Mouse (Mus musculus) embryonic facial prominence, embryonic 11.5 days (tissue): ENCODE measurements at regions not wholly inside any gene's neighbourhood (a gene's known extent, or its start where the extent isn't known, plus 50 kb on each side); places are given as distances from the start of the nearest gene placed in this dataset.

Experiments
- ATAC-seq: fragments of 200-750 bp; cut with Nextera tagmentation; replicated peaks from 2 replicates; pipeline ENCODE4 v1.8.0; 2017; ENCODE audit warnings: low read depth; ENCODE audit not compliant: insufficient number of reproducible peaks, low FRiP score, low TSS enrichment
- DNase-seq: peaks from one replicate; pipeline ENCODE4 v3.0.0-alpha.2; 2015; ENCODE audit warnings: low spot score
- H3K27ac ChIP-seq: fragments of 300-500 bp; sonication (generic); replicated peaks from 2 replicates; pipeline ENCODE4 v1.5.1; 2014; ENCODE audit warnings: mild to moderate bottlenecking, low read depth, low read length, control low read depth
- H3K27me3 ChIP-seq: fragments of 300-500 bp; sonication (generic); 2 replicates; pipeline ENCODE4 v1.6.1; 2014; ENCODE audit warnings: mild to moderate bottlenecking, low read length, moderate library complexity, mixed read lengths; ENCODE audit not compliant: control insufficient read depth, insufficient read depth
- H3K36me3 ChIP-seq: fragments of 300-500 bp; sonication (generic); replicated peaks from 2 replicates; pipeline ENCODE4 v1.6.1; 2014; ENCODE audit warnings: low read depth, mild to moderate bottlenecking, low read length, moderate library complexity, mixed read lengths; ENCODE audit not compliant: control insufficient read depth, insufficient read depth
- H3K4me1 ChIP-seq: fragments of 300-500 bp; sonication (generic); 2 replicates; pipeline ENCODE4 v1.6.1; 2014; ENCODE audit warnings: low read length, mixed read lengths; ENCODE audit not compliant: control insufficient read depth, insufficient read depth
- H3K4me2 ChIP-seq: fragments of 300-500 bp; sonication (generic); 2 replicates; pipeline ENCODE4 v1.6.1; 2014; ENCODE audit warnings: low read depth, mild to moderate bottlenecking, control low read depth, low read length, moderate library complexity
- H3K4me3 ChIP-seq: fragments of 300-500 bp; sonication (generic); 2 replicates; pipeline ENCODE4 v1.5.1; 2014; ENCODE audit warnings: low read depth, low read length, control low read depth
- H3K9ac ChIP-seq: fragments of 300-500 bp; sonication (generic); replicated peaks from 2 replicates; pipeline ENCODE4 v1.6.1; 2014; ENCODE audit warnings: mild to moderate bottlenecking, control low read depth, low read length
- H3K9me3 ChIP-seq: fragments of 300-500 bp; sonication (generic); replicated peaks from 2 replicates; pipeline ENCODE4 v1.6.1; 2016; ENCODE audit warnings: mild to moderate bottlenecking, low read length, inconsistent platforms, mixed read lengths; ENCODE audit not compliant: control insufficient read depth
- WGBS: fragments of 180-500 bp; shearing (Covaris S2); extraction: QIAGEN DNeasy Blood & Tissue Kit; methylation state at CpG from one replicate; pipeline ENCODE4 v1.1.7; 2014; 5-methylcytosine and 5-hydroxymethylcytosine counted together

DNA sequence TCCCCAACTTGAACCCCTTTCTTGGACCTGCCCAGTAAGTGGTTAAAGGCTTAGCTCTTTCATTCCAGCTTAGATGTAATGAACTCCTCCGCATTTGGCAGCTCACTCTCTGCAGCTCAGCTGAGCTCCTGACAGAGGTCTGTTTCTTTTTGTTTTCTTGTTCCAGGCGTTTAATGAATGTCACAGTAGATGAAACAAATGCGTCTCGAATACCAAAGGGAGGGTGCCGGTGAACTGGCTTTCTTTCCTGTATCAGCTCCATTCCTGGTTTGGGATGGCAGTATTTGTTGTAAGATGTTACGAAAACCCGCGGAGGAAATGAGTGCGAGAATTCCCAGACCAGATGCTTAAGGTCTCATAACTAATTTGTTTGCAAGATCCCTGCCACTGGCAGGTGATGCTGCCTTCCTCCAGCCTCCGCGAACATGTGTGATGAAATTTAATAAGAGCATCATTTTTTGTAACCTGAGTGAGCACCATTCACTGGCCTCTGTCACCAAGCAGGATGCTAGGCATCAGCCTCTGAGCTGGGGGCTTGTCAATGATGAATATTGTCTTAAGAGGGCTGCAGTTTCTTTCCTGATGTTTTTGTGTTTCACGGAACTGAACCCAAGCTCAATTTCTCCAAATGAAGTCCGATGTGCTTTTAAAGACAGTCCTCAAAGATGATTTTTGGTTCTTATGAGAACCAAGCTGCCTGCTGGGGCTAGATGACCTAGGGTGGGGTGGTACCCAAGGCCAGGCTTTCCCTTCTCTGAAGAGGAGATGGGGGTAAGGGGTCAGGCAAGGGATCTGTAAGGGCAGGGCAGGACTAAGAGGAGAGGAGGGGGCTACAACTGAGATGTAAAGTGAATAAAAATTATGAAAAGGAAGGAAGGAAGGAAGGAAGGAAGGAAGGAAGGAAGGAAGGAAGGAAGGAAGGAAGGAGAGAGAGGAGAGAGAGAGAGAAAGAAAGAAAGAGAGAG, 250.1 kb upstream of the Prkcq start:
- DNase-seq (peak; percentile 8), ATAC-seq (no peak)
- H3K4me3 ChIP-seq, result no peak overlapping the region

DNA sequence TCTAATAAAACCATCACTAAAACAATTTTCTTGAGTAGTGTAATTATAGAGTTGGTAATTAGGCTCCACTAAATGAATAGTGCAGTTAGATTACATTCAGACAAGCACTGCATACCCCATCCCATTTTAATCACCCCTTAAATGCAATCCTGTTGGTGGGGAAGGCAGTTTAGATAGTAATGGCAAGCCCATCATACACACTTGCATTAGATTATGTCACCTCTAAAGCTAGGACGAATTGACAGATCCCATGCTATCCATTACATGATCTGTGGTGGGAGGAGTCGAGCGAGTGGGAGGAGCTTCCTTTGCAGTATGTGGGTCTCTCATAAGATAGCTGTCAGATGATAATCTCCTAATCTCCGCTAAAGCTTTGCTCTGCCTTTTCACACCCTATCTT, 247.9 kb upstream of the Prkcq start:
- H3K36me3 ChIP-seq, result no peaks in the 10 kb centered on the region
- no peak overlapping the region for H3K4me3 ChIP-seq
- DNase-seq (no peak), ATAC-seq (no peak)
- H3K9me3 ChIP-seq, result no peaks in the 10 kb centered on the region
- H3K27ac ChIP-seq, result no peak overlapping the region
- WGBS, result 81% methylated on average over 4 of the region's 4 CpGs
- H3K9ac ChIP-seq, result no peak overlapping the region
- H3K4me2 ChIP-seq, result no peak overlapping the region
- no peaks in the 10 kb centered on the region for H3K27me3 ChIP-seq
- H3K4me1 ChIP-seq, result no peaks in the 10 kb centered on the region

More for the DNA sequence above, 250.1 kb upstream of the Prkcq start:
- Histone ChIP-seq H3K9ac (no peak overlapping the region), H3K4me1 (no peaks in the 10 kb centered on the region), H3K27ac (no peak overlapping the region), H3K4me2 (no peak overlapping the region), H3K27me3 (no peaks in the 10 kb centered on the region), H3K36me3 (no peaks in the 10 kb centered on the region), H3K9me3 (no peaks in the 10 kb centered on the region)
- 34% methylated on average over 13 of the region's 13 CpGs for WGBS

DNA sequence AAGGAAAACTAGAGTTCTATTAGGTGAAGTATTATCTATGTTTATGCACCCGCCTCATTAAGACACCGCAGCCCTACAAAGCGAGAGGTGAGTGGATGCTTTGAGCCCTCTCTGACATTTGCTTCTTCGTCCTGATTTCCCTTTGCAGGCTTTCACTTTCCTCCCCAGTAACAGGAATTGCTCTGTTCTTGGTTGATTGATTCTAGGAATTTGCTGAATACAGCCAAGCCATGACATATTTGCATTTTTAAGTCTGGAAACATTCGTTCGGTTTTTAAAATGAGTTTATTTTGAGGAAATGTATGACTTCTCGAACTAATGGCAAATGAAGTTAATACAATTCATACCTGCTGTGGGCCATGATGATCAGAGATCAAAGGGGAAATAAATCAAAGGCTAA, 246.5 kb upstream of the Prkcq start:
- ATAC-seq (no peak), DNase-seq (no peak)
- no peak overlapping the region for H3K4me3 ChIP-seq
- H3K27me3 ChIP-seq, result no peaks in the 10 kb centered on the region
- 69% methylated on average over 7 of the region's 7 CpGs for WGBS
- no peak overlapping the region for H3K27ac ChIP-seq
- no peaks in the 10 kb centered on the region for H3K36me3 ChIP-seq
- H3K9me3 ChIP-seq, result no peaks in the 10 kb centered on the region
- no peak overlapping the region for H3K9ac ChIP-seq
- no peak overlapping the region for H3K4me2 ChIP-seq
- H3K4me1 ChIP-seq, result no peaks in the 10 kb centered on the region

DNA sequence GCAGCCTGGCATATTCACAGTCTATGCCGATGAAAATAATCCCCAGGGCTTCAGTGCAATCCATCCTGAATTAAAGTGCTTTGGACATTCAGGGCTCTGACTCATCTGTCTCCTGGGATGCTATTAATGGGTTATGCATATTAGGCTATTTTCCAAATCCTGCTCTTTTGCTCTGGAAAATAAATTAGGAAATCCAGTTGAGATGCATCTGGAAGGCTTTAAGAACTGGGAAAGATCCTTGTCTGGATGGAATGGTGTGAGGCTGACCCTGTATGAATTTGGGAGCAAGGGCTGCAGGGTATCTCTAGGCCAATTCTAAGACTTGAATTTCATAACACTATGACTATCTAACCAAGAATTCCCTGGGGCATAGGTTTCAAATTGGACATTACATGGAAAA, 234.5 kb upstream of the Prkcq start:
- Histone ChIP-seq H3K27ac (no peak overlapping the region), H3K4me1 (no peaks in the 10 kb centered on the region), H3K36me3 (no peaks in the 10 kb centered on the region), H3K4me3 (no peak overlapping the region), H3K27me3 (no peaks in the 10 kb centered on the region), H3K9ac (no peak overlapping the region), H3K4me2 (no peak overlapping the region), H3K9me3 (no peaks in the 10 kb centered on the region)
- DNase-seq (no peak), ATAC-seq (no peak)
- 57% methylated on average over 1 of the region's 1 CpGs for WGBS

DNA sequence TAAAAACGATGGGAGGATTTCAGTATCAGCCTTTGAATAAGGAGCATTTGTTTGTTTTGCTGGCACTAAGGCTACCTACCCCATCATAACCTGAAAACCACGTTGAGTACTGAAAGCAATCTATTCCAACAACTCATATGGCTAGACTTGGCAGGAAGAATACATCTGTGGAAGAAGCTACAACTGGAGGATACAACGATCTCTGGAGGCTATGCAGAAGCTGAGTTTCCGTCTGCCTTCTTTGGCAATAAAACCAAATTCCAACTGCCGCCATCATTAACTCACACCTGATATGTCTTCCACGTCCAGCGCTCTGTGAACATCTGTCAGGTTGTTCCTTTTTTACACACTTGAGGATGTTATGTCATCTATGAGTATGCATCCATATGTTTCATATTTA, 206.7 kb upstream of the Prkcq start:
- no peaks in the 10 kb centered on the region for H3K9me3 ChIP-seq
- no peak for DNase-seq
- 68% methylated on average over 7 of the region's 7 CpGs for WGBS
- H3K4me2 ChIP-seq, result no peak overlapping the region
- no peaks in the 10 kb centered on the region for H3K27me3 ChIP-seq
- H3K9ac ChIP-seq, result no peak overlapping the region
- H3K27ac ChIP-seq, result no peak overlapping the region
- H3K4me3 ChIP-seq, result no peak overlapping the region
- H3K36me3 ChIP-seq, result no peaks in the 10 kb centered on the region
- no peak for ATAC-seq
- no peaks in the 10 kb centered on the region for H3K4me1 ChIP-seq

DNA sequence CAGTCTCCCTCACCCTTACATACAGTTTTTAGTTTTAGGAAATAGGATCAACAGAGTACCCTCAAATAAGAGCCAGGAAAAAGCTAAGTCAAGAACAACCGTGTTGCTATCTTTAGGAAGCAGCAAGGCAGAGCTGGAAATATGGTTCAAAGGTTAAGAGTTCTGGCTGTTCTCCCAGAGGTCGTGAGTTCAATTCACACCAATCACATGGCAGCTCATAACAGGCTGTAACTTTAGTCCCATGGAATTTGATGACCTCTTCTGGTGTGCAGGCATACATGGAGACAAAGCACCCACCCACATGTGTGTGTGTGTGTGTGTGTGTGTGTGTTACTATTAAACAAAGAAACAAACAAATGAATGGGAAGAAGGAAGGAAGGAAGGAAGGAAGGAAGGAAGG, 205.0 kb upstream of the Prkcq start:
- WGBS, result 61% methylated on average over 2 of the region's 2 CpGs
- H3K9me3 ChIP-seq, result no peaks in the 10 kb centered on the region
- H3K27me3 ChIP-seq, result no peaks in the 10 kb centered on the region
- no peaks in the 10 kb centered on the region for H3K4me1 ChIP-seq
- H3K36me3 ChIP-seq, result no peaks in the 10 kb centered on the region
- ATAC-seq (no peak), DNase-seq (no peak)
- H3K9ac ChIP-seq, result no peak overlapping the region
- no peak overlapping the region for H3K4me2 ChIP-seq
- no peak overlapping the region for H3K4me3 ChIP-seq
- no peak overlapping the region for H3K27ac ChIP-seq

DNA sequence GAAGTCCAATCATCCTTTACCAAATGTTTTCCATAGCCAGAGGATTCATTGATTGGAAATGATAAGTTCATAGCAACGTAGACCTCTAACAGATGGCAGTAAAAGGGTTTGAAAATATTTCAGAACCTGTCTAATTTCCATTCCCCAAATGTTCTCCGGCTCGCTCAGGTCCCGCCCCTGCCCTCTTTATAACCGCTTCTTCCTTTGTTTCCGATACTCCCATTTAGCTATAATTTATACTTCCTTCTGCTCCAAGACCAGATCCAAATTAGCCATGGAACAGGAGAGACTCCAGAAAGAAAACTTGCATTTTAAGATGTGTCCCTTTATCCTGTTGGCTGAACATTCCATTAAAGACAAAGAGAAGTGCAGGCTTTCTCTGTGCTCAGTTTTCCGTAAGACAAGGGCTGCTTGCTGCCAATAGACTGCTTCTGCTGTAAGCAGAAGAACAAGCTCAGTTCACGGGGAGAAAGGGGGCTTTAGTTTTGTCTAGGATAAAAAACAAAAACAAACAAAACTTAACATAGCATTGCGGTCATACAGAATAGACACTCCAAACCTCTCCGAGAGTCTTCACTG, 202.7 kb upstream of the Prkcq start:
- Histone ChIP-seq H3K4me2 (no peak overlapping the region), H3K4me1 (no peaks in the 10 kb centered on the region), H3K9me3 (no peaks in the 10 kb centered on the region), H3K27ac (no peak overlapping the region), H3K9ac (no peak overlapping the region), H3K36me3 (no peaks in the 10 kb centered on the region), H3K4me3 (no peak overlapping the region), H3K27me3 (no peaks in the 10 kb centered on the region)
- DNase-seq (no peak), ATAC-seq (no peak)
- WGBS, result 78% methylated on average over 10 of the region's 10 CpGs

DNA sequence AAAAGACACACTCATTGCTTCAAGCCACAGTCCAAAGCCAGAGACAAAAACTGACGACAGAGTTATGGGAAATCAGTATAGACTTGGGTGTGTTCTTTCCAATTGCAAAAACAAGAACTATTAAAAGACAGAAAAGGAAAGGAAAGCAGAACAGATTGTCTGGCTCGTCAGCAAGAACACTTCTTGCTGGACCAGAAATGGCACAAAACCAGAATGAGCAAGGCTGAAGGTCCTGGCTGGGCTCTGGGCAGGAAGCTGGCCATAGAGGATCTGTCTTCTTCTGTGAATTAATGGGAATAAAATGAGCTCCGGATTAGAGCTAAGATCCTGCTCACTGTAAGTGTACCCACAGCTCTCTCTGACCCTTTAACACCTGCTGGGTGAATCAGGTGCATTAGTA, 199.9 kb upstream of the Prkcq start:
- no peak overlapping the region for H3K27ac ChIP-seq
- no peak overlapping the region for H3K9ac ChIP-seq
- H3K36me3 ChIP-seq, result no peaks in the 10 kb centered on the region
- H3K27me3 ChIP-seq, result no peaks in the 10 kb centered on the region
- DNase-seq (no peak), ATAC-seq (no peak)
- 76% methylated on average over 3 of the region's 3 CpGs for WGBS
- no peaks in the 10 kb centered on the region for H3K4me1 ChIP-seq
- no peak overlapping the region for H3K4me3 ChIP-seq
- H3K9me3 ChIP-seq, result no peaks in the 10 kb centered on the region
- no peak overlapping the region for H3K4me2 ChIP-seq
